Mouse (Mus musculus) layer of hippocampus, adult 11-12 months (tissue): ENCODE data around the gene Ccdc134.

ENCODE experiments used
- DNase-seq: peaks from one replicate; pipeline ENCODE4 v3.0.0; 2022; ENCODE audit warnings: low spot score

Ccdc134 gene

DNA sequence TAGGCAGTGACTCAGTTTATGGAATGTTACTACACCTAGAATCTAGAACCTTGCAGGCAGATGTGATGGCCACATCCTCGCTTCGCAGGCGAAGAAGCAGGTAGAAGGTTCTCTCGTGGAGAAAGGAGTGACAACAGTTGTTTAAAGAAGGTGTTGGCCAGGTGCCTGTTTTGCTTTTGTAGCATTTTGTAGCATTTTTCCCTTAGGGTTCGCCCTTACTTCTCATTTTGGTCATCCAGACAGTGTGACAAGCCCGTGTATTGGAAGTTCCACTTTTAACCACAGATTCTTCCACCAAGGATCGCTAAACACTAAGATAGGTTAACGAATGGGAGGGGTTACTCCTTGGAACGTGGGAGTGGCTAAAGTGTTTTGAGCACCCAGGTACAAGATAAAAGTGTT is 20.8 kb downstream of the Ccdc134 start:
- no peak for DNase-seq

DNA sequence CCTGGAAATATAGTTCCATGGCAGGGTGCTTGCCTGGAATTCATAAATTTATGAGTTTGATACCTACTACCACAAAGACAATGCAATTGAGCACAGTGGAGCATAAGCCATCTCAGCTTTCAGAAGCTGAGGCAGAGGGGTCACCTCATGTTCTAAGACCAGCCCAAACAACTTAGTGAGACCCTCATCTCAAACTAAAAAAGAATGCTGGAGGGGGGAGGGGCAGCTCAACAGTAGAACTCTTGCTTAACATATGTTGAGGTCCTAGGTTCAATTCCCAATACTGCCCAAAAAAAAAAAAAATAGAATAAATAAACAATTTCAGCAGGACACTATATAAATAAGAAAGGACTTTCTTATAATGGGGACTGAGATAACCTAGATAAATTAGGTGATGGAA is 22.3 kb downstream of the Ccdc134 start:
- no peak for DNase-seq

DNA sequence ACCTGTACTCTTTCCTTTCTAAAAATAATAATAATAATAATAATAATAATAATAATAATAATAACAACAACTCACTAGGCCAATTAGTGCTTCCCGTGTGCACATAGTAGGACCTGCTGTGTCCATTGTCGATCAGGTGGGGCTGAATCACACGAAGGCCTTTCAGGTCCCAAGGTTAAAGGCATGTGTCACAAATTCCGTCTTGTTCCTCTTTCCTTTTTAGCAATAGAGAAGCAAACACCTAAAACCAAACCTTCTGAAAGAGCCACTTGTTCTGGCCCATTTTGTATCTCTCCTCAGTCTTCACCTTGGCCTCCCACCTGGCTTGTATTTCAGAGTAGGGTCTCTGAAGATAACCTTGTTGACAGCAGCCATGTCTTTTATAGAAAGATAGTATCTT is 23.5 kb downstream of the Ccdc134 start:
- DNase-seq, result no peak

DNA sequence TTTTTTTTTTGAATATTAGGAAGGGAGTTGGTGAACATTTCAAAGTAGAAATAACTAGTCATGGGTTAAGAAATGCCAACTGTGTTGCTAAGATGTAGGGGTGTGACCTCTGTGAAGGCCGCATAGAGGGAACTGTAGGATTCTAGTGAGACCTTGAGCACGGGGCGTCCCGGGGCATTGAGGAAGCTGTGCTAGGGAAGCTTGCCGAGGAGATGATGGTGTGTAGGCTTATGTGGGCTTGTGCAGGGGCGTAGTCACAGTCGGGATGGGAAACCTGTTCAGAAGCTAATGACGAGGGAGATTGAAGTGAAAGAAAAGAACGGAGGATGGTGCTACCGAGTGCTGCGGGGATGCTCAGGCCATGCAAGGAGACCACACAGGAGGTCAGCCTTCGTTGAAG is 24.3 kb downstream of the Ccdc134 start:
- DNase-seq, result no peak

DNA sequence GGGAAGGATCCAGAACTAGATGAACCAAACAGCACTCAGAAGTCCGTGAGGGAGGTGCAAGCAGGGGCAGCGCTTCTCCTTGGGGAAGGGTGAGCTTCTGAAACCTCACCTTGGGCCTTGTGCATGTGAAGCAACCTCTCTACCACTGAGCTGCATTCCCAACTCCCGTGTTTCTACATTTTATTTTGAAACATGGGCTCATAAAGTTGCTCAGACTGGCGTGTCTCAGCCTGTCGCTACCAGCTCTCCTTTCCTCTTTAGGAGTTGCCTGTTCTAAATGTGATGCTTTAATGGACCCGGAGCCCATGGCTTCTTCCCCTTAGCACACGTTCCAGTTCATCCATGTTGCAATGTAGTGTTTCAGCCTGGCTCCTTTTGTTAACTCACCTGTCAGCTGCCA is 24.7 kb downstream of the Ccdc134 start:
- no peak for DNase-seq

DNA sequence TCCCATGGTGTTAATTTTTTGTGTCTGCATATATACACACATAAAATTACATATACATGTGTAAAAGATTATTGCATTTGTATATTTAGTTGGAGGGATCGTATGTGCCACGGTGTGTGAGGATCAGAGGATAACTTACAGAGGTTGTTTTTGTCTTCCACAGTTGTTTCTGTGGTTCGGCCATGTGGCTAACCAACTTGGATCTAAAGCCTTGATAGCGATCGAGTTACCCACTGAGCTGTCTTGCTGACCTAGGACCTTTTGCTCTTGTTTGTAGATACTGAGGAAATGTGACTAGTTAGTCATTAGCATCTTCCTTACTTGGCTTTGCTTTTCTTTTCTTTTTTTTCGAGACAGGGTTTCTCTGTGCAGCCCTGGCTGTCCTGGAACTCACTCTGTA is 28.6 kb downstream of the Ccdc134 start:
- no peak for DNase-seq

DNA sequence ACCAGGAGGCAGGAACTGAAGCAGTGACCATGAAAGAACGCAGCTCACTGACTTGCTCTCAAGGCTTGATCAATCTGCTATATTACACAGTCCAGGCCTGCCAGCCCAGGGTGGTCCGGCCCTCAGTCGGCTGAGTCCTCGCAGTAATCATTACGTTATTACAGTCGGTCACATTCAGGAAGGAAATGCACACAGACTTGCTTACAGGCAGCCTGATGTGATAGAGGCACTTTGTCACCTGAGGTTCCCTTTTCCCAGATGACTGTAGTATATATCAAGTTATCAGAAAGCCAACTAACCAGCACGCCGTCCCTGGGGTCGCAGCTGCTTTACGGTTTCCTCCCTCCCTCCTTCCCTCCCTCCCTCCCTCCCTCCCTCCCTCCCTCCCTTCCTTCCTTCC is 29.2 kb downstream of the Ccdc134 start:
- no peak for DNase-seq

DNA sequence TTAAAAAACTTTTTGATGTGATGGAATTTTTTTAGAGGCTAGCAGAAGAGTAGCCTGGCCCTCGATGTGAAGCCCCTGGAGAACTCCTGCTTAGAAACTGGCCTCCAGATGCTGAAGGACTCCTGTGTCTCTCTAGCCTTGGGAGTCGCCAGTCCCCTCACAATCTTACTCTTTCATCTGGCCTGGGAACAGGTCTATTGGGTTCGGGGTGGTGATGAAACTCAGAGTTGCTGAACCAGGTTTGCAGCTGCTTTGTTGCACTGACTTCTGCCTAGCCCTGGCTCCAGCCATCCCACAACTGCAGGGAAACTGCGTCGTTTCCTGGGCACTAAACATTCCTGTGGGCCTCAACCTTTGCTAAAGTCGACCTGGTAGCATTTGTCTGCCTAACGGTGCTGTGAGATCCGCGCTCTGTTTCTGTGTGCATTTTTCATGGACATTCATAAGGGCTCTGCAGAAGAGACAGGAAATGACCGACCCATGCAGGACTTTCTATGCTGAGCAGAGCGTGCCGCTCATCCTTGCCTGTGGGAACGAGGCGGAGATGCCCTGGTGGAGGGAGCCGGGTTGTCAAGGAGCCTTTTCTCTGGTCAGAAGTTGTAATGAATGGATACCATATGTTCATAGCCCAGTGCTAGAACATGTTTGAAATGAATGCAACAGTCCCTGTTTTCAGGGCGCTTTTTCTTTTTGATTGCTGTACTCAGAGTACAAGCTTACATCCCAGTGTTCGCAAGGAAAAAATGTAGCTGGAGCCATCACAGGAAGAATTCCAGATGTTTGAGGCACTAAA is 30.7 kb downstream of the Ccdc134 start:
- no peak for DNase-seq

DNA sequence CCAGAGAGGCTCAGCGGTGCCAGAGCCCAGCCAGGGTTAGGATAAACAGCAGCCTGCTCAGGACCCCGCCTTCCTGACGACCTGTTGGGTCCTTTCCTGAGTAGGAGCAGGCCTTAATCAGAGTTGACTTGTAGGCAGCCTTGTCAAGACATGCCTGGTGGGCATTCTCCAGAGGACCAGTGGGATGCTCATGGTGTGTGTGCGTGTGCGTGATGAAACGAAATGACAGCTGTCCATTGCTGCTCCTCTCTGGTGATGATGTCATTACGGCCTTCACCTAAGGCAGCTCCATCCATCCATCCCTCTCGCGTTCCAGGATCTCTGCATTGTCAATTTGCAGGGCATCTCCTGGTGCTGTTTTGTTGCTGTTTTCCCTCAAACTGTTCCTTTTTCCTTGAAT is 31.7 kb downstream of the Ccdc134 start:
- DNase-seq, result no peak

DNA sequence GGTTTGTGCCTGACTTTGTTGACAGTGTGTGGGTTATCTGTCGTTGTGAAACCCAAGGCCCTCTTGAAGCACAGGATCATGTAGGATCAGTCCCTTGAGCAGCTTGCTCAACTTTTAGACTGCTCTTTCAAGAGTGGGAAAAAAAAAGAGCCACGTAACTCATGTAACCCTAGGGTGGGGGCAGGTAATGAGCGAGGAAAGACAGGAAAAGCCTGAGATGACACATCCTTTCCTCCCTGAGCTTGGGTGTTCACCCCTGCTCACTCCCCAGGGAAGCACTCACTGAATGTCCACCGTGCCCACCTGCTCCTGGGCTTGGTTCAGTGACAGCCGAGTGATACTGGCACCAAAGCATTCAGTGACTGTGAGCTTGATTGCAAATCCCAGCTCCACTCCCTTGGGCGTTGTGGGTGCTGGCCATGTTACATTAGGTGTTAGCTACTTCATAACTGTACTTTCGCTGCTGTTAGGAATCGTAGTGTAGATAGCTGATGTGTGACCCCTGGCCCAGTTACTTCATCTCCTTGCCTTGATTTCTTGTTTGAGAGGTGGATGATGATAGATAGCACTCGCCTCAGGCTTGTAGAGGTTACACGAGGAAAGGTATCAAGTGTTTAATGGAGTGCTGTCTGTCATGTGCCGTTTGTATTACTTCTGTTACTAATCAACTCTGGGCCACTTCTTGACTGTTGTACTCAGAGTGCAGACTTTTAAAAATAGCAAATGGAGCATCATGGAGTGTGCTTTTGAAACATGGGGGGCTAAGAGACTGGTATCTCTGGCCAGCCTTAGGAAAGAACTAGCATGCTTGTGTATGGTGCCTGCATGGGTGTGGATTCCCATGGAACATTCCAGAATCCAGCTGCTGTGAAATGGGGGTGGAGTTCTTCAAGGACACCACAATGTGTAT is 33.3 kb downstream of the Ccdc134 start:
- DNase-seq, result no peak

DNA sequence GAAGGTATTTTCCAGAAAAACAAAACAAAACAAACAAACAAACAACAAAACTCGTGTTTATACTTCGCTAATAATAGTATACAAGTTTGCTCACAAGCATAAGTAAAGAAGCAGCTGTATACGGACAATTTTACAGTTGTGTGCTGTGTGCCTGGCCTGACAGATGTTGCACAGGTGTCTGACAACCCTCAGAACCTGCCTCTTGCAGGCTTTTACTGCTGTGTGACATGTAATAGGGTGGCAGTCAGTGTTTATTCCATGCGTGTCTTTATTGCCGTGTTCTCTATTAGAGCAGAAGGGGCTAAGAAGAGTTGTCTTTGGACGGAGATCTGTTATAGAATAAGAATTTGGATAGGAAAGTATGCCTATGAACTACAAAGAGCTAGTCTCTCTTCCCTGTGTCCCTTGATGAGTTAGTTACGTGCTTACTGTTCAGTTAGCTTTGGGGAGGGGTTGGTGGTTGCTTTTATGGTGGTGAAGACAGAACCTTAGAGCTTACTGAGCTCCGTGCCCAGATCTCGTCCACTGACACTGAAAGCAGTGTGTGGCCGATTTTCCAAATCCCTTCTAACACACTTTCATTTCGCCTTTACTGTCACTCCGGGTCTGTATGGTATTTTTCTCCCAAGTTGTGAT is 34.4 kb downstream of the Ccdc134 start:
- no peak for DNase-seq

DNA sequence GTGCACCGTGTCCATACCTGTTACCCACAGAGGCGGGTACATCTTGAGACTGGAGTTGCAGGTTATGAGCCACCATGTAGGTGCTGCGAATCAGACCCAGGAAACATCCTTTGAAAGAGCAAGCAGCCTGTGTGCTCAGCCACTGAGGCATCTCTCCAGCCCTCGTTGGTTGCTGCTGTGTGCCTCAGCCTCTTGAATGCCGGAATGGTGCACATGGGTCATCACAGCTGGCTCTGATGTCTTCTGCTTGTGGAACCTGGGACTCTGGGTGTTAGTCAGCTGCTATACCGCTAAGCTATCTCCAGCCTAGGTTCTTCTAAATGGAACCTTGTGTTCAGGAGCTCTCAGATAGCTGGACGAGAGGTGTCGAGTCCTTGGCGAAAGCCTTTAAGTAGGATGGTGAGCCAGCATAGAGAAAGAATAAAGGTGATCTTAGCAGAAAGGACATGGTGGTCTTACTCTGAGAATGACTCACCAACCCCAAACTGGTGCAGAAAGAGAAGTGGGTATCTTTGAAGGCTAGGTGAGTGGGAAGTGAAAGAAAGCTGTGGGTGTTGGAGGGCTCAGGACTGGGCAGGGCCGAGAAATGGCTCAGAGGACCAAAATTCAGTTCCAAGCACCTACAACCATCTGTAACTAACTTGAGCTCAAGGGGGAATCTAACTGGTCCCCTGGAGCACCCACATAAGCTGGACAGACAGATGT is 35.8 kb downstream of the Ccdc134 start:
- DNase-seq, result no peak

DNA sequence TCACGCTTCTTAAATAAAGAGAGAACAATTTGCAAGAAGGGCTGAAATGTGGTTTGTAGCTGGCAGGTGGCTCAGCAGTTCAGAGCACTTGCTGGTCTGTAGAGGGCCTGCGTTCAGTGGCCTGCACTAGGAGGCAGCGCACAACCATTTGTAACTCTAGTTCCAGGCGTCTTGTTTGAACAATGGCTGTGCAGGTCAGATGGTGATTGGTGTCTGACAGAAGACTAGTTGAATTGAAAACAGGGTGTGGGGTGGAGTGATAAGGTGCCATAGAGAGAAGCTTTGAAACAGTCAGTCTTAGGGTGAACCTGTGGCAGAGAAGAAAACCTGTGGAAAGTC is 36.3 kb downstream of the Ccdc134 start:
- no peak for DNase-seq

DNA sequence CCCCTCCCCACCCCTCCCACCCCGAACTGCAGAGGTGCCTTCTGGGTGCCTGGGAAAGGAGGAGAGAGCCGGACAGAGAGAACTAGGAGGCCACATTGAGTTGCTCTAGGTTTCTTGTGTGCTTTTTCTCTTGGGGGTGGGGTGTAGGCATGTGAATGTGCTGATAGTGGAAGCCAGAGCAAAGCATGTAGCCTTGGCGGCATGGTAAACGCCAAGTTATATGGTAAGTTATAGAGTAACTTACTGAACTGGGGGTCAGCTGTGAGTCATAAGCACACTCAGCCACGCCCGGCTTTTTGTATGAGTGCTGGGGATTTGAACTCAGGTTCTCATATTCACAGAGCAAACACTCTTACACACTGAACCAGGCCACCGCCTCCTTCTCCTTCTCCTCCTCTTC is 36.8 kb downstream of the Ccdc134 start:
- DNase-seq, result no peak

DNA sequence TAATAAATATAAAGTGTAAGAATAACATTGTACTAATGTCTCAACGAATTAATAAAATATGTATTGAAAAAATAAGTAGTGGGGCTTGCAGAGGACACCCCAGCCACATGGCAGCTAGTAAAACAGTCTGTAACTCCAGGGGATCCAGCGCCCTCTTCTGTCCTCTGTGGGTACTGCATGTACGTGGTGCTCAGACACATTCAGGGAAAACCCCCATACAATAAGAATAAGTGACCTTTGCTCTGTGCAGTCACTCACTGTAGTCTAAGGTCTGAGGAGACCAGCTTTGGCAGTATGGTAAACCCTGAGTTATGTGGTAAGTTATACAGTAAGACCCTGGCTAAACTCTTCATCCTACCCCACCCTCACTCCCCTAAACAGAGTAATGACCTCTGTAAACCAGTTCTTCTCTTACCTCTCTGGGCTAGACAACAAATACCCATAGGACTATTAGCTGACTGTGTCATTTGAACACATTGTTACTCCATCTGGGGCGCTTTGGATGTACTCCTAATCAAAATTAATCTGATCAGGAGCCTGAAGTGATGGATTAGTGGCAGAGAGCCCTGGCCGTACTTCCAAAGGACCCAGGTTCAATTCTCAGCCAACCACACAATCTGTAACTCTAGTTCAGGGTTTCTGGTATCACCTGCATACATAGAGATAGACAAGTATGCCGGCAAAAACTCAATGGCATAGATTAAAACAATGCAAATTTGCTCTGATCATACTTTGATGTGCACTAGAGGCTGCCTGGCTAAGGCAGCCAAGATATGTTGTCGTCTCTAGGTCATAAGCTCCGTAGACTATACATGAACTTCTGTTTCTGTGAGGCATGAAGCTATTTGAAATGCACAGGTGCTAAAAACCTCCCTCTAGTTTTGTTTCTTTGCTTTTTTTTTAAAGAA is 37.9 kb downstream of the Ccdc134 start:
- DNase-seq, result peak; percentile 87

DNA sequence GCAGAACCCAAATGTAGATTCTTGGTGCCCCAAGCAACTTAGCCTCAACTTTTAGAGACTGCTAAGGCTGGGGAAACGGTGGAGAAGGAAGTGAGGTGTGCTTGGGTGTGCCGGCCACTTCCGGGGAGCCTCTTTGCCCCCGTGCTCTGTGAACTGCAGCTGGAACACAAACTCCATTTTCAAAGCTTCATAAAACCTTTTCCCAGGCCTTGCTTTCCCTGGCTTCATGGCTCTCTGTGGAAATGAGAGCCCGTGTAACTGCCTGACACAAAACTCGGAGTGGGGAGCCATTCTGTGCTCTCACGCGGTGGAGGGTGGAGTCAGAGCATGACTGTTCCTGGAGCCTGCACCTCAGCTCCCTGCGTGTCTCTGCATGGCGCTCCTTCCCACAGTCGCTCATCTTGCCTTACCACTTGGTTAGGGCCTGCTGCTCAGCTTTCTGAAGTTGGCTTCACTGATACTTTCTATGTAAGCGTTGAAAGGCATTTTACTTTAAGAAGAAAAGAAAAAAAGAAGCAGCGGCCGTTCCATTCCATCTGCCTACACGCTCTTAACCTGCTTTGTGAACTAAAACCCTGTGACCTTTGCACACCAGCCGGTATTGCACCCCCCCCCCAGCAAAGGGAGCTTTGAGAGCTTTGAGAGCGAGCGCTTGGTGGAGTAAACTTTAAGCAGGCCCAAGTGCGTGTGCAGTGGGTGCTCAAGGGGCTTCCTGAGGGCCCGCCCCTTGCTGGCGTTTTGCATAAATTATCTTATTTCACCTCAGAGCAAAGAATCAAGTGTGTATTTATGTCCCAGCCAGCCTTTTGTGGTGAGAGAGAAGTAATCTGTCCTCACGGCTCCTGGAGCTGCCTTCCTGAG is 38.7 kb downstream of the Ccdc134 start:
- no peak for DNase-seq

DNA sequence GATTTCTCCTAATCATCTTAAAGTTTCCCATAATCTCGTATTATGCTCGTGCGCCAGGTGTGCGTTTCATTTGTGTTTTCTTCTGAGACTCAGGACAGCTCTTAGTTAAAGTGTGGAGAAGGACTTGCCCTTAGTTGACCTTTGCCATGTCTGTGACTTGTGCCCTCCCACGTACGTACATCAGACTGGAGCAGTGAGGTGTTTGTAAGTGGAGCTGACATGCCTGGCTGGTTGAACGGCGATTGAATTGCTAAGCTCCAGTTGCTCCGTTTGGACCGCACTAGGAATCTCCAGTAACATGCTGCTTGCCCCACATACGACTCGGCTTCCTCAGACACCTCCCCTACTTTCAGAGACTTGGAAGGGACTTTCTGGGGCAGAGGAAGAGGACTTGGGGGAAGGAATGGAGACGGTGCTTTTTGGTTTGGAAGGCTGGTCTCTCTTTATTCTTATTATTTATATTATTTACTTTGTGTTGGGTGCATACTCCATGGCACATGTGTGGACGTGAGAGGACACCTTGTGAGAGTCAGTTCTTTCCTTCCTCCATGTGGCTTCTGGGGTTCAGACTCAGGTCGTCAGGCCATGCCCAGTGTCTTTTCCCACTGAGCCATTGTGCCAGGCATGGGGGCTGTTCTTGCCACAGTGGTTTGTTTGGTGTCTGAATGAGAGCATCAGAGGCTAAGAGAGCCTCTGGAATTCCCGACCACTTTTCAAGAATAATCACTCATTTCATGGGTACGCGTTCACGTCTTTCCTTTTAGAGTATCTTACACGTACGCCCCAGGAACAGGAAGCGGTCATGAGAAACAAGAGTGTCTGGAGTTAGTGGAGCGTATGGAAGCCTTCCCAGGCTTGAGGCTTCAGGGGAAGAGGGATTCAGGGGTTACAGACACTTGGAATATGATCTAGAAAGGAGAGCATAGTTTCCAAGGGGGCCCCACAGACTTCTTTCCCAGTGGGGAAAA is 39.8 kb downstream of the Ccdc134 start:
- no peak for DNase-seq

DNA sequence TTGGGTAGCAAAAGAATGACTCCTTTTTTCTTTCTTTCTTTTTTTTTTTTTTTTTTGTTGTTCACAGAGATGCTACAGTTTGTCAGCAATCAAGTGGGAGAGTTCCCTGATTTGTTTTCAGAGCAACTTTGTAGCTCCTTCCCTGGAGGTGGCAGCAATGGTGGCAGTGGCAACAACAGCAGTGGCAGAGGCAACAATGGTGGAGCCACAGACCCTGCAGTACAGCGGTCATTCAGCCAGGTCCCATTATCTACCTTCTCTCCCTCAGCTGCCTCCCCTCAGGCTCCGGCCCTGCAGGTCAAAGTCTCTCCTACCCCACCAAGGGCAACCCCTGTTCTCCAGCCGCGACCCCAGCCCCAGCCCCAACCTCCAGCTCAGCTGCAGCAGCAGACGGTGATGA is 41.9 kb downstream of the Ccdc134 start:
- no peak for DNase-seq
